In genomic region chr13:32712568-32712967, GRCm38 (mm10) we compare ENCODE assay signal across 25 mouse cellular contexts.
DNase-seq lines count a peak whose midpoint lies in the region; ATAC-seq and TF ChIP-seq lines count a peak whose summit lies in the region.
"Had no signal": no experiment of that assay in that cellular context is flagged by ENCODE, and none has a peak within 500 bp of the region (broad histone marks: within the 10 kb centered on the region; RNA-seq: fewer than 3 reads in every experiment).

No protein-coding gene starts in this region.

- TF ChIP-seq POLR2A in CH12.LX (IDR thresholded peaks at IDR 0.05; ENCODE audit: low read depth, low read length): no peak

- no peak overlapping the region for H3K4me2 ChIP-seq in heart, embryonic 11.5 days
- H3K4me2 ChIP-seq in CH12.LX (ENCODE audit: insufficient read depth, low read depth, poor library complexity, severe bottlenecking): no peak overlapping the region
- no peak overlapping the region for H3K4me2 ChIP-seq in lung, postnatal 0 days (replicated peaks; ENCODE audit: low read depth, low read length)
- H3K4me2 ChIP-seq: embryonic facial prominence, embryonic 13.5 days; embryonic facial prominence, embryonic 15.5 days; forebrain, embryonic 12.5 days had no signal

- no peak overlapping the region for H3K27ac ChIP-seq in heart, embryonic 10.5 days
- H3K27ac ChIP-seq in heart, embryonic 11.5 days (ENCODE audit: low read depth, low read length): no peak overlapping the region
- H3K27ac ChIP-seq in CH12.LX (ENCODE audit: insufficient read depth, low read depth): no peak overlapping the region
- H3K27ac ChIP-seq in lung, postnatal 0 days (ENCODE audit: low read length): no peak overlapping the region
- H3K27ac ChIP-seq: embryonic facial prominence, embryonic 13.5 days; embryonic facial prominence, embryonic 15.5 days; forebrain, embryonic 10.5 days; forebrain, embryonic 12.5 days had no signal

- in situ Hi-C loops in CH12.LX (cut with MboI; ENCODE audit: low pct_ligation_motif_present, low pct_unique_long_range_greater_than_20kb, low sequenced_read_pairs): no loop called here

- peaks cover 12% of the 10 kb centered on the region; the same call in 1 of the 2 replicates for H3K4me1 ChIP-seq in heart, embryonic 10.5 days
- H3K4me1 ChIP-seq in heart, embryonic 11.5 days (ENCODE audit: control insufficient read depth, insufficient read depth, low read length): peaks cover 6% of the 10 kb centered on the region
- H3K4me1 ChIP-seq in CH12.LX (ENCODE audit: control insufficient read depth in 1 of 2, insufficient read depth in 2 of 2): peaks cover 3 to 4% of the 10 kb centered on the region in 2 experiments
- H3K4me1 ChIP-seq in lung, postnatal 0 days (ENCODE audit: insufficient read depth, low read depth, low read length): no peaks in the 10 kb centered on the region
- H3K4me1 ChIP-seq: embryonic facial prominence, embryonic 13.5 days; embryonic facial prominence, embryonic 15.5 days; forebrain, embryonic 10.5 days; forebrain, embryonic 12.5 days had no signal

- 92% methylated on average over 3 of the region's 3 CpGs for WGBS in heart, embryonic 10.5 days
- 86% methylated on average over 3 of the region's 3 CpGs for WGBS in heart, embryonic 11.5 days (ENCODE audit: insufficient replicate concordance)
- 69% methylated on average over 3 of the region's 3 CpGs for WGBS in lung, postnatal 0 days

- dilution Hi-C loops in CH12.LX (cut with MboI; ENCODE audit: extremely low pct_ligation_motif_present, extremely low pct_unique_long_range_greater_than_20kb, low sequenced_read_pairs): no loop called here

- no peaks in the 10 kb centered on the region for H3K9me3 ChIP-seq in heart, embryonic 10.5 days
- no peaks in the 10 kb centered on the region for H3K9me3 ChIP-seq in heart, embryonic 11.5 days (replicated peaks; ENCODE audit: control insufficient read depth, low read length)
- H3K9me3 ChIP-seq in CH12.LX (replicated peaks; ENCODE audit: low read length): no peaks in the 10 kb centered on the region
- H3K9me3 ChIP-seq in lung, postnatal 0 days (ENCODE audit: low read length): no peaks in the 10 kb centered on the region
- H3K9me3 ChIP-seq: embryonic facial prominence, embryonic 13.5 days; embryonic facial prominence, embryonic 15.5 days; forebrain, embryonic 10.5 days; forebrain, embryonic 12.5 days had no signal

- peak; percentile 68 for DNase-seq in heart, embryonic 10.5 days (ENCODE audit: low spot score)
- DNase-seq in CD4-positive, CD25-positive, alpha-beta regulatory T cell, adult 2 months (ENCODE audit: low read depth, low spot score): peak; percentile 7
- peak; percentile 30 for DNase-seq in CH12.LX (ENCODE audit: extremely low read depth)
- peak; percentile 18 for DNase-seq in induced T-regulatory cell, adult 2 months (ENCODE audit: low read depth)
- DNase-seq in kidney, adult 18-20 months: no peak
- no peak for DNase-seq in lung, postnatal 0 days (ENCODE audit: low spot score)
- DNase-seq: adrenal gland, adult 2 months; adrenal gland, postnatal 10 days; adrenal gland, postnatal 25 days; cerebellum, adult 11 months; cerebellum, adult 18-20 months; cerebellum, adult 8-10 months; cerebellum, adult 9-11 months; cerebellum, postnatal 14 days; cerebellum, postnatal 36 days; embryo, embryonic 11 days had no signal

- no peak for ATAC-seq in heart, embryonic 11.5 days (replicated peaks; ENCODE audit: insufficient number of reproducible peaks, low FRiP score, low TSS enrichment)
- ATAC-seq in frontal cortex, adult (ENCODE audit: low TSS enrichment): no peak
- no peak for ATAC-seq in lung, postnatal 0 days
- ATAC-seq: forebrain, embryonic 14.5 days; forebrain, embryonic 16.5 days had no signal

- no peak for TF ChIP-seq RAD21 in CH12.LX (IDR thresholded peaks at IDR 0.05; ENCODE audit: low read depth, low read length)

- H3K9ac ChIP-seq in heart, embryonic 11.5 days (ENCODE audit: low read depth, low read length): no peak overlapping the region
- H3K9ac ChIP-seq in CH12.LX (ENCODE audit: insufficient read depth, low read depth): no peak overlapping the region
- H3K9ac ChIP-seq in lung, postnatal 0 days (replicated peaks; ENCODE audit: low read depth): no peak overlapping the region
- H3K9ac ChIP-seq: embryonic facial prominence, embryonic 13.5 days; embryonic facial prominence, embryonic 15.5 days; forebrain, embryonic 12.5 days had no signal

- no peaks in the 10 kb centered on the region for H3K27me3 ChIP-seq in heart, embryonic 10.5 days (ENCODE audit: insufficient read depth, poor library complexity, severe bottlenecking)
- H3K27me3 ChIP-seq in heart, embryonic 11.5 days (ENCODE audit: control insufficient read depth, insufficient read depth, low read length): no peaks in the 10 kb centered on the region
- no peaks in the 10 kb centered on the region for H3K27me3 ChIP-seq in CH12.LX (replicated peaks)
- no peaks in the 10 kb centered on the region for H3K27me3 ChIP-seq in lung, postnatal 0 days (replicated peaks; ENCODE audit: insufficient read depth, low read length)
- H3K27me3 ChIP-seq: embryonic facial prominence, embryonic 13.5 days; embryonic facial prominence, embryonic 15.5 days; forebrain, embryonic 12.5 days had no signal

- no peaks in the 10 kb centered on the region for H3K36me3 ChIP-seq in heart, embryonic 10.5 days
- H3K36me3 ChIP-seq in heart, embryonic 11.5 days (ENCODE audit: control insufficient read depth, insufficient read depth, low read length): no peaks in the 10 kb centered on the region
- H3K36me3 ChIP-seq in CH12.LX (replicated peaks in 1 of 2; ENCODE audit: control insufficient read depth in 1 of 2, insufficient read depth in 1 of 2, low read length in 1 of 2): no peaks in the 10 kb centered on the region
- H3K36me3 ChIP-seq in lung, postnatal 0 days (ENCODE audit: insufficient read depth, low read length): no peaks in the 10 kb centered on the region
- H3K36me3 ChIP-seq: embryonic facial prominence, embryonic 13.5 days; embryonic facial prominence, embryonic 15.5 days; forebrain, embryonic 10.5 days; forebrain, embryonic 12.5 days had no signal

- no peak for TF ChIP-seq CTCF in CH12.LX (conservative IDR thresholded peaks at IDR 0.05 in 1 of 2, IDR thresholded peaks at IDR 0.05 in 1 of 2; ENCODE audit: low read depth in 2 of 2, low read length in 2 of 2)
- TF ChIP-seq CTCF in lung, postnatal 0 days (IDR thresholded peaks at IDR 0.05): no peak

- no peak for TF ChIP-seq EP300 in CH12.LX (IDR thresholded peaks at IDR 0.05; ENCODE audit: low read length)
- TF ChIP-seq EP300 in lung, postnatal 0 days (IDR thresholded peaks at IDR 0.05): no peak

- H3K79me2 ChIP-seq in CH12.LX (replicated peaks; ENCODE audit: control insufficient read depth, extremely low read depth, insufficient read depth, poor library complexity, severe bottlenecking): no peaks in the 10 kb centered on the region

- H3K4me3 ChIP-seq in heart, embryonic 10.5 days: no peak overlapping the region
- H3K4me3 ChIP-seq in heart, embryonic 11.5 days (ENCODE audit: low read depth, low read length): no peak overlapping the region
- H3K4me3 ChIP-seq in CH12.LX (replicated peaks in 1 of 3; ENCODE audit: low read depth in 2 of 3, low read length in 2 of 3, poor library complexity in 1 of 3): no peak overlapping the region
- H3K4me3 ChIP-seq in lung, postnatal 0 days (ENCODE audit: low read depth, low read length): no peak overlapping the region
- H3K4me3 ChIP-seq: embryonic facial prominence, embryonic 13.5 days; embryonic facial prominence, embryonic 15.5 days; erythroblast, embryonic 14.5 days; forebrain, embryonic 10.5 days; forebrain, embryonic 12.5 days had no signal

TF ChIP-seq in CH12.LX, 34 proteins besides CTCF, POLR2A, EP300 and RAD21:
- no peak for TF ChIP-seq ZNF384 (IDR thresholded peaks at IDR 0.05; ENCODE audit: low read depth, low read length)
- TF ChIP-seq ELF1 (IDR thresholded peaks at IDR 0.05; ENCODE audit: low read depth, low read length): no peak
- TF ChIP-seq MYC (IDR thresholded peaks at IDR 0.05; ENCODE audit: low read depth, low read length): no peak
- TF ChIP-seq BHLHE40 (IDR thresholded peaks at IDR 0.05; ENCODE audit: low read depth, low read length): no peak
- no peak for TF ChIP-seq SIN3A (IDR thresholded peaks at IDR 0.05; ENCODE audit: low read length)
- TF ChIP-seq GABPA (IDR thresholded peaks at IDR 0.05; ENCODE audit: insufficient replicate concordance, low read depth, low read length): no peak
- TF ChIP-seq ZMIZ1 (IDR thresholded peaks at IDR 0.05; ENCODE audit: low read depth, low read length): no peak
- no peak for TF ChIP-seq SMC3 (IDR thresholded peaks at IDR 0.05; ENCODE audit: low read depth, low read length)
- no peak for TF ChIP-seq UBTF (IDR thresholded peaks at IDR 0.05; ENCODE audit: low read depth, low read length)
- no peak for TF ChIP-seq MAX (IDR thresholded peaks at IDR 0.05; ENCODE audit: low read length)
- TF ChIP-seq TCF12 (IDR thresholded peaks at IDR 0.05; ENCODE audit: low read depth, low read length): no peak
- no peak for TF ChIP-seq CHD2 (IDR thresholded peaks at IDR 0.05; ENCODE audit: low read length)
- TF ChIP-seq CHD1 (IDR thresholded peaks at IDR 0.05; ENCODE audit: low read depth, low read length): no peak
- no peak for TF ChIP-seq USF1 (IDR thresholded peaks at IDR 0.05; ENCODE audit: low read depth, low read length)
- no peak for TF ChIP-seq NELFE (IDR thresholded peaks at IDR 0.05; ENCODE audit: low read depth, low read length)

Comparison
In these comparisons a context has a peak if more than half of its experiments do, and no peak if none do; other contexts are left out.
1. DNase-seq: peak in heart, embryonic 10.5 days (single experiment), CD4-positive, CD25-positive, alpha-beta regulatory T cell, adult 2 months (single experiment), CH12.LX (single experiment) and induced T-regulatory cell, adult 2 months (single experiment); none in kidney, adult 18-20 months (single experiment) and lung, postnatal 0 days (single experiment).